Mouse (Mus musculus): Measurements from ENCODE around the gene Gns. TPM values are rescaled to one million over a fixed set of nuclear protein-coding genes. Genes with fewer than 3 reads are reported as not detected.

Gns gene
- polyA plus RNA-seq, 1 experiment from 2014 or later: 54.4 TPM

DNA sequence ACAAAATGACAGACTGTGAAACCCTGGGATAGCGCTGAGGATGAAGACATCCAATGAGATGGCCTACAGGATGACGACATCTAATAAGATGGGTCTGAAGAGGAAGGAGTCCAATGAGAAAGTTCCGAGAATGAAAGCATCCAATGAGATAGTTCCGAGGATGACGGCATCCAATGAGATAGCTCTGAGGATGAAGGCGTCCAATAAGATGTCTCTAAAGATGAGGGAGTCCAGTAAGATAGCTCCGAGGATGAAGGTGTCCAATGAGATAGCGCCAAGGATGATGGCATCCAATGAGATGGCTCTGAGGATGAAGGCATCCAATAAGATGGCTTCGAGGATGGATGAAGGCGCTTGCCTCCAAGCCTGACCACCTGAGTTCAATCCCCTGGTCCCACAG, 22.6 kb upstream of the Gns start:
- no peak for ATAC-seq (ENCODE audit: low FRiP score, low read depth)
- Histone ChIP-seq H3K36me3 (no peaks in the 10 kb centered on the region), H3K27me3 (replicated peaks) (no peaks in the 10 kb centered on the region), H3K4me2 (replicated peaks) (no peak overlapping the region), H3K4me1 (peaks cover 7% of the 10 kb centered on the region), H3K27ac (no peak overlapping the region), H3K4me3 (no peak overlapping the region), H3K9ac (no peak overlapping the region), H3K9me3 (no peaks in the 10 kb centered on the region)
- 96% methylated on average over 10 of the region's 10 CpGs for WGBS

- 0 out of 2 replicates have a peak, but pooled peaks cover under 1% of the 10 kb centered on the region for H3K27me3 ChIP-seq (replicated peaks)
- H3K9ac ChIP-seq: no peak overlapping the region
- no peaks in the 10 kb centered on the region for H3K9me3 ChIP-seq
- H3K27ac ChIP-seq: no peak overlapping the region
- no peak overlapping the region for H3K4me3 ChIP-seq
- H3K36me3 ChIP-seq: no peaks in the 10 kb centered on the region
- H3K4me1 ChIP-seq: peaks cover 7% of the 10 kb centered on the region
- H3K4me2 ChIP-seq (replicated peaks): no peak overlapping the region
- WGBS: 69% methylated on average over 6 of the region's 6 CpGs
- ATAC-seq (ENCODE audit: low FRiP score, low read depth): no peak
Measured at GRCm38 (mm10) chr10:121343867-121344266, 21.0 kb upstream of the Gns start.

DNA sequence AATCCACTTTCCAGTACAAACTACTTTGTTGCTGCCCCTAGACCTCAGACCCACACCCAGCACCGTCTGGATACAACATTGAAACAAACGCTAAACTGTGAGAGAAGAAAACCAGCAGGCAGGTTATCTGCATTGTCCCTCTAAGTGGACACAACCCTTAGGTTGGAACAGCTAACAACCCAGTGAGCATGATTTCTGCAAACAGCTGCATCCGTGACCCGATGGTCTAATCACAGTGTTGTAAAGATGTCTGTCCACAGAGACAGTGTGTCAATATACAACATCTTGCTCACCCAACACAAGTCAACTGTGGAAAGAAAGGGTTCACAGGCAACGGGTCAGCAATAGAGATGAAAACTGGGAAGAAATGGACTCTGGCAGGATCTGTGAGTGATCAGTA, 15.6 kb upstream of the Gns start:
- Histone ChIP-seq H3K9ac (no peak overlapping the region), H3K27me3 (replicated peaks) (peaks cover 34% of the 10 kb centered on the region), H3K4me3 (no peak overlapping the region), H3K9me3 (peaks cover 3% of the 10 kb centered on the region; the same call in 1 of the 2 replicates), H3K36me3 (no peaks in the 10 kb centered on the region), H3K27ac (no peak overlapping the region), H3K4me1 (peaks cover 13% of the 10 kb centered on the region), H3K4me2 (replicated peaks) (no peak overlapping the region)
- ATAC-seq (ENCODE audit: low FRiP score, low read depth): no peak
- WGBS: 55% methylated on average over 5 of the region's 5 CpGs

DNA sequence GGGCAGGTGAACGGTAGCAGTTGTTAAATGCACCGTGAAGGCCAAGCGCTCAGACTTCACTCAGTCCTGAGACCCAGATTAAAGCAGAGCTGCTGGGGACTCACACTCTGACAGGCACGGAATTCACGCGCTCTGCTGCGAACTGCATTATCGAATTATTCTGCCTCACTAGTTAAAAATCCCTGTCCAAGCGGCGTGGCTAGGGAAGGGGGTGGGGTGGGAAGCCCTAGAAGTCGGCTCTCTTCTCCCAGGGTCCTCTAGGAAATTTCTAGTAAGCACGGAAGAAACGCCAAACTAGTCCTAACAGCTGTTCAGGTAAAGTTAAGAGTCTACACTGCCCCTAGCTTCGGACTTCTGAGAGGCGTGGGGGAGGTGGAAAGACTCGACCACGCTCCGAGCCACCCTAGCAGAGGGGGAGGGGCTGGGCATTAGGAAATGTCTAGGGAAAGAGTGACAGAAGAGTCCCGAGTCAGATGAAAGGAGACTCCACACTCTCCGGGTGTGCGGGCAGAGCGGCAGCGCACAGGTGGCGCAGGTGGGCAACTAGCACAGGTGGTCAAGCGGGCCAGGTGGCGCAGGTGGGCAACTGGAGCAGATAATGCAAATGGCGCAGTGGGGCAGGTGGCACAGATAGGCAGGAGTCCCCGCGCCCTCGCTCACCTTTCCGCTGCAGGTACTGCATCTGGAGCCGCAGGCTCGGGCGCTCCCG, 14.4 kb upstream of the Gns start:
- Histone ChIP-seq H3K4me2 (replicated peaks) (peak overlapping the region; percentile 98), H3K9me3 (peaks cover 6% of the 10 kb centered on the region; the same call in 1 of the 2 replicates), H3K27ac (no peak overlapping the region), H3K9ac (peak overlapping the region; percentile 49), H3K36me3 (no peaks in the 10 kb centered on the region), H3K4me3 (peak overlapping the region; percentile 46), H3K27me3 (replicated peaks) (peaks cover 34% of the 10 kb centered on the region), H3K4me1 (peaks cover 13% of the 10 kb centered on the region)
- peak; percentile 61 for ATAC-seq (ENCODE audit: low FRiP score, low read depth)
- WGBS: 2% methylated on average over 35 of the region's 35 CpGs

GRCm38 (mm10) chr10:121351066-121351581, 13.8 kb upstream of the Gns start, which contains the start of gene Tbc1d30:
Gene Tbc1d30 (minus strand): TSS chr10:121351278.
- peaks cover 6% of the 10 kb centered on the region; the same call in 1 of the 2 replicates for H3K9me3 ChIP-seq
- peak within 1 kb of the TSS; percentile 49 for H3K9ac ChIP-seq
- no peak within 1 kb of the TSS for H3K27ac ChIP-seq
- H3K36me3 ChIP-seq: no peaks in the 10 kb centered on the region
- WGBS: under 1% methylated on average over 55 of the region's 61 CpGs
- H3K4me1 ChIP-seq: peaks cover 13% of the 10 kb centered on the region
- peak; percentile 76 for ATAC-seq (ENCODE audit: low FRiP score, low read depth)
- H3K4me3 ChIP-seq: peak within 1 kb of the TSS; percentile 46
- peaks cover 34% of the 10 kb centered on the region for H3K27me3 ChIP-seq (replicated peaks)
- H3K4me2 ChIP-seq (replicated peaks): peak within 1 kb of the TSS; percentile 98

DNA sequence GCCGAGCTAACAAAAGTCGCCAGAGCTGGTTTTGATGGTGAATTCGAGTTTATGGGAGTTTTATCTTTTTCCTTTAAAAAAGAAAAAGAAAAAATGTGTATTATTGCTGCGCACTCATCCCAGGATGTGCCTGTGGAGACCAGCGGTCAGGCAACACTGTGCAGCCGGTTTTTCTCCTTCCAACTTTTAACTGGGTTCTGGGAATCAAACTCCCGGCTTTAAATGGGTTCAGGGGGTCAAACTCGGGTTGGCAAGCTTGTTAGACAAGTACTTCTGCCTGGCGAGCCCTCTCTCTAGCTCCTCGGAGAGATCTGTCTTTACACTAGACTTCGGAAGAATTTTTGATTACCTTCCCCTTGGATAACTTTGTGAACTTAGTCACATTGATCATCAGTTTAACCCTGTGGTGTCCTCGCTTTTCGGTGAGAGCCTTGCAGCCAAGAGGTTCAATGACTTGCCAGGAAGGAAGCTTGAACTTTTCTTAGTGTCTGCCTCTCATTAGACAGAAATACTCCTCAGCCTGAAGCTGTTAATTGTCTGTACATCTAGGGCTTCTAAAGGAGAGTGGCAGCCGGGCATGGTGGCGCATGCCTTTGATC, 13.1 kb upstream of the Gns start:
- peaks cover 34% of the 10 kb centered on the region for H3K27me3 ChIP-seq (replicated peaks)
- no peak overlapping the region for H3K9ac ChIP-seq
- H3K9me3 ChIP-seq: peaks cover 6% of the 10 kb centered on the region; the same call in 1 of the 2 replicates
- peaks cover 13% of the 10 kb centered on the region for H3K4me1 ChIP-seq
- ATAC-seq (ENCODE audit: low FRiP score, low read depth): no peak
- H3K27ac ChIP-seq: no peak overlapping the region
- 42% methylated on average over 15 of the region's 15 CpGs for WGBS
- no peaks in the 10 kb centered on the region for H3K36me3 ChIP-seq
- H3K4me2 ChIP-seq (replicated peaks): peak overlapping the region; percentile 98
- no peak overlapping the region for H3K4me3 ChIP-seq

GRCm38 (mm10) chr10:121360358-121360757, 4.5 kb upstream of the Gns start:
- 91% methylated on average over 2 of the region's 2 CpGs for WGBS
- Histone ChIP-seq H3K4me3 (no peak overlapping the region), H3K27ac (no peak overlapping the region), H3K9me3 (no peaks in the 10 kb centered on the region), H3K4me1 (peaks cover 7% of the 10 kb centered on the region), H3K4me2 (replicated peaks) (no peak overlapping the region), H3K27me3 (replicated peaks) (no peaks in the 10 kb centered on the region), H3K9ac (no peak overlapping the region), H3K36me3 (no peaks in the 10 kb centered on the region)
- no peak for ATAC-seq (ENCODE audit: low FRiP score, low read depth)

GRCm38 (mm10) chr10:121363201-121363600, 1.7 kb upstream of the Gns start:
- no peaks in the 10 kb centered on the region for H3K36me3 ChIP-seq
- 86% methylated on average over 8 of the region's 8 CpGs for WGBS
- H3K9me3 ChIP-seq: no peaks in the 10 kb centered on the region
- H3K27ac ChIP-seq: no peak overlapping the region
- H3K4me3 ChIP-seq: no peak overlapping the region
- no peaks in the 10 kb centered on the region for H3K27me3 ChIP-seq (replicated peaks)
- no peak overlapping the region for H3K9ac ChIP-seq
- H3K4me1 ChIP-seq: peaks cover 25% of the 10 kb centered on the region
- H3K4me2 ChIP-seq (replicated peaks): no peak overlapping the region
- no peak for ATAC-seq (ENCODE audit: low FRiP score, low read depth)

- peak; percentile 48; the same call in 1 of the 2 replicates for ATAC-seq (ENCODE audit: low FRiP score, low read depth)
- Histone ChIP-seq H3K4me1 (peaks cover 25% of the 10 kb centered on the region), H3K9me3 (no peaks in the 10 kb centered on the region), H3K27ac (no peak overlapping the region), H3K36me3 (no peaks in the 10 kb centered on the region), H3K27me3 (replicated peaks) (no peaks in the 10 kb centered on the region), H3K4me3 (peak overlapping the region; percentile 93; the same call in 1 of the 2 replicates), H3K4me2 (replicated peaks) (peak overlapping the region; percentile 97), H3K9ac (0 out of 2 replicates have a peak overlapping the region, but pooled peaks have one; percentile 89)
- 32% methylated on average over 15 of the region's 15 CpGs for WGBS
Measured at GRCm38 (mm10) chr10:121364306-121364705, 584 bp upstream of the Gns start.

DNA sequence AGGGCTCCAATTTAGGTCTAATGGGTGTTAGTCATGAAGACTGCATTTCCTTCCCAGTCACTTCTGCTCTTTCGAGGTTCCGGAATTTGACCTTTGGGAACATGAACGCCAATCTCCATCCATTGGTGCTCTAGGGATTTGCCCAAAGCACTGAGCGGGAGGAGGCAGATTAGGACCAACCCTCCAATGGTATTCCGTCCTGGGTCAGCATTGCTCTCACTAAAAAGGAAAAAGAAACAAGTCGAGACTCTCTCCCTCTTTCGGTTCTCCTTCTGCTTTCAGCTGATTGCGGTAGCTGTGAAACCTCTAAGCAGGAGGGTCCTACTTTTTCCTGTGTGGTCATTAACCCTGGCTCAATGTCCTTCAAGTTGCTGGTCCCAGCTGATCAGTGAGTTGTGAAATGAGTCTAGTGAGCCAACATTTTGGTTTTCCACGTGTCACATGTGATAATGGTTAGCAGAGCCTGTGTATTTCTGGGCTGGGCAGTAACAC, 937 bp downstream of the Gns start:
- Histone ChIP-seq H3K9ac (peak overlapping the region; percentile 89; the same call in 1 of the 2 replicates), H3K4me3 (peak overlapping the region; percentile 93), H3K36me3 (peaks cover 7% of the 10 kb centered on the region; the same call in 1 of the 2 replicates), H3K27ac (no peak overlapping the region), H3K4me1 (peaks cover 25% of the 10 kb centered on the region), H3K9me3 (no peaks in the 10 kb centered on the region), H3K4me2 (replicated peaks) (peak overlapping the region; percentile 97), H3K27me3 (replicated peaks) (no peaks in the 10 kb centered on the region)
- no peak for ATAC-seq (ENCODE audit: low FRiP score, low read depth)
- 17% methylated on average over 9 of the region's 9 CpGs for WGBS

GRCm38 (mm10) chr10:121367271-121367670, 2.4 kb downstream of the Gns start:
- Histone ChIP-seq H3K9ac (no peak overlapping the region), H3K36me3 (peaks cover 12% of the 10 kb centered on the region; the same call in 1 of the 2 replicates), H3K27me3 (replicated peaks) (no peaks in the 10 kb centered on the region), H3K4me3 (no peak overlapping the region), H3K4me2 (replicated peaks) (no peak overlapping the region), H3K9me3 (no peaks in the 10 kb centered on the region), H3K27ac (no peak overlapping the region), H3K4me1 (peaks cover 25% of the 10 kb centered on the region)
- 82% methylated on average over 13 of the region's 13 CpGs for WGBS
- no peak for ATAC-seq (ENCODE audit: low FRiP score, low read depth)

GRCm38 (mm10) chr10:121367780-121368179, 2.9 kb downstream of the Gns start:
- peaks cover 25% of the 10 kb centered on the region for H3K4me1 ChIP-seq
- peaks cover 12% of the 10 kb centered on the region; the same call in 1 of the 2 replicates for H3K36me3 ChIP-seq
- H3K27ac ChIP-seq: no peak overlapping the region
- no peaks in the 10 kb centered on the region for H3K27me3 ChIP-seq (replicated peaks)
- H3K9ac ChIP-seq: no peak overlapping the region
- H3K9me3 ChIP-seq: no peaks in the 10 kb centered on the region
- 93% methylated on average over 9 of the region's 9 CpGs for WGBS
- H3K4me2 ChIP-seq (replicated peaks): no peak overlapping the region
- no peak overlapping the region for H3K4me3 ChIP-seq
- ATAC-seq (ENCODE audit: low FRiP score, low read depth): no peak

Measured in neural tube, embryonic 12.5 days (tissue).